Mouse (Mus musculus): ENCODE measurements around the gene Cfap126. TPM values are rescaled to one million over a fixed set of nuclear protein-coding genes. Genes with fewer than 3 reads are reported as not detected.

Cfap126 gene
- polyA plus RNA-seq, 1 experiment = 2.5 TPM

GRCm38 (mm10) chr1:171111781-171112575 is 1.7 kb upstream of the Cfap126 start:
- TF ChIP-seq CTCF (IDR thresholded peaks at IDR 0.05; ENCODE audit: borderline replicate concordance, insufficient read depth, low read length) (no peak), POLR2A (IDR thresholded peaks at IDR 0.05; ENCODE audit: low read depth, low read length) (no peak)
- H3K4me3 ChIP-seq (ENCODE audit: insufficient read depth, low read length) = peak overlapping the region; percentile 47
- no peaks in the 10 kb centered on the region for H3K4me1 ChIP-seq (ENCODE audit: control insufficient read depth, insufficient read depth, low read length)
- H3K27ac ChIP-seq (ENCODE audit: insufficient read depth, low read length) = peak overlapping the region; percentile 70

GRCm38 (mm10) chr1:171112986-171113385 is 732 bp upstream of the Cfap126 start:
- Histone ChIP-seq H3K27ac (ENCODE audit: insufficient read depth, low read length) (no peak overlapping the region; the same call in 1 of the 2 replicates), H3K4me3 (ENCODE audit: insufficient read depth, low read length) (no peak overlapping the region), H3K4me1 (ENCODE audit: control insufficient read depth, insufficient read depth, low read length) (no peaks in the 10 kb centered on the region)
- TF ChIP-seq CTCF (IDR thresholded peaks at IDR 0.05; ENCODE audit: borderline replicate concordance, insufficient read depth, low read length) = no peak
- no peak for TF ChIP-seq POLR2A (IDR thresholded peaks at IDR 0.05; ENCODE audit: low read depth, low read length)

GRCm38 (mm10) chr1:171116280-171116679 is 2.6 kb downstream of the Cfap126 start:
- Histone ChIP-seq H3K27ac (ENCODE audit: insufficient read depth, low read length) (no peak overlapping the region), H3K4me3 (ENCODE audit: insufficient read depth, low read length) (no peak overlapping the region), H3K4me1 (ENCODE audit: control insufficient read depth, insufficient read depth, low read length) (no peaks in the 10 kb centered on the region)
- no peak for TF ChIP-seq CTCF (IDR thresholded peaks at IDR 0.05; ENCODE audit: borderline replicate concordance, insufficient read depth, low read length)
- no peak for TF ChIP-seq POLR2A (IDR thresholded peaks at IDR 0.05; ENCODE audit: low read depth, low read length)

- Histone ChIP-seq H3K4me1 (ENCODE audit: control insufficient read depth, insufficient read depth, low read length) (no peaks in the 10 kb centered on the region), H3K4me3 (ENCODE audit: insufficient read depth, low read length) (no peak overlapping the region), H3K27ac (ENCODE audit: insufficient read depth, low read length) (no peak overlapping the region)
- TF ChIP-seq POLR2A (IDR thresholded peaks at IDR 0.05; ENCODE audit: low read depth, low read length) (no peak), CTCF (IDR thresholded peaks at IDR 0.05; ENCODE audit: borderline replicate concordance, insufficient read depth, low read length) (no peak)
Measured at GRCm38 (mm10) chr1:171118269-171118684, 4.6 kb downstream of the Cfap126 start.

GRCm38 (mm10) chr1:171118996-171119395 is 5.3 kb downstream of the Cfap126 start:
- no peak for TF ChIP-seq CTCF (IDR thresholded peaks at IDR 0.05; ENCODE audit: borderline replicate concordance, insufficient read depth, low read length)
- TF ChIP-seq POLR2A (IDR thresholded peaks at IDR 0.05; ENCODE audit: low read depth, low read length) = no peak

GRCm38 (mm10) chr1:171119405-171119804 is 5.7 kb downstream of the Cfap126 start:
- H3K27ac ChIP-seq (ENCODE audit: insufficient read depth, low read length) = no peak overlapping the region
- H3K4me1 ChIP-seq (ENCODE audit: control insufficient read depth, insufficient read depth, low read length) = no peaks in the 10 kb centered on the region
- no peak overlapping the region for H3K4me3 ChIP-seq (ENCODE audit: insufficient read depth, low read length)
- TF ChIP-seq POLR2A (IDR thresholded peaks at IDR 0.05; ENCODE audit: low read depth, low read length) (no peak), CTCF (IDR thresholded peaks at IDR 0.05; ENCODE audit: borderline replicate concordance, insufficient read depth, low read length) (no peak)

More at GRCm38 (mm10) chr1:171118996-171119395, 5.3 kb downstream of the Cfap126 start:
- Histone ChIP-seq H3K4me1 (ENCODE audit: control insufficient read depth, insufficient read depth, low read length) (no peaks in the 10 kb centered on the region), H3K27ac (ENCODE audit: insufficient read depth, low read length) (no peak overlapping the region), H3K4me3 (ENCODE audit: insufficient read depth, low read length) (no peak overlapping the region)

GRCm38 (mm10) chr1:171120893-171121292 is 7.2 kb downstream of the Cfap126 start:
- H3K4me1 ChIP-seq (ENCODE audit: control insufficient read depth, insufficient read depth, low read length) = no peaks in the 10 kb centered on the region
- H3K4me3 ChIP-seq (ENCODE audit: insufficient read depth, low read length) = no peak overlapping the region
- H3K27ac ChIP-seq (ENCODE audit: insufficient read depth, low read length) = no peak overlapping the region
- TF ChIP-seq CTCF (IDR thresholded peaks at IDR 0.05; ENCODE audit: borderline replicate concordance, insufficient read depth, low read length) (no peak), POLR2A (IDR thresholded peaks at IDR 0.05; ENCODE audit: low read depth, low read length) (no peak)

GRCm38 (mm10) chr1:171121839-171122238 is 8.1 kb downstream of the Cfap126 start:
- Histone ChIP-seq H3K27ac (ENCODE audit: insufficient read depth, low read length) (no peak overlapping the region), H3K4me3 (ENCODE audit: insufficient read depth, low read length) (no peak overlapping the region), H3K4me1 (ENCODE audit: control insufficient read depth, insufficient read depth, low read length) (no peaks in the 10 kb centered on the region)
- no peak for TF ChIP-seq CTCF (IDR thresholded peaks at IDR 0.05; ENCODE audit: borderline replicate concordance, insufficient read depth, low read length)
- no peak for TF ChIP-seq POLR2A (IDR thresholded peaks at IDR 0.05; ENCODE audit: low read depth, low read length)

- TF ChIP-seq POLR2A (IDR thresholded peaks at IDR 0.05; ENCODE audit: low read depth, low read length) (no peak), CTCF (IDR thresholded peaks at IDR 0.05; ENCODE audit: borderline replicate concordance, insufficient read depth, low read length) (no peak)
- Histone ChIP-seq H3K27ac (ENCODE audit: insufficient read depth, low read length) (no peak overlapping the region), H3K4me3 (ENCODE audit: insufficient read depth, low read length) (no peak overlapping the region), H3K4me1 (ENCODE audit: control insufficient read depth, insufficient read depth, low read length) (no peaks in the 10 kb centered on the region)
Measured at GRCm38 (mm10) chr1:171122932-171123331, 9.2 kb downstream of the Cfap126 start.

GRCm38 (mm10) chr1:171124398-171124797 is 10.7 kb downstream of the Cfap126 start:
- TF ChIP-seq CTCF (IDR thresholded peaks at IDR 0.05; ENCODE audit: borderline replicate concordance, insufficient read depth, low read length) (no peak), POLR2A (IDR thresholded peaks at IDR 0.05; ENCODE audit: low read depth, low read length) (no peak)
- no peaks in the 10 kb centered on the region for H3K4me1 ChIP-seq (ENCODE audit: control insufficient read depth, insufficient read depth, low read length)
- no peak overlapping the region for H3K27ac ChIP-seq (ENCODE audit: insufficient read depth, low read length)
- H3K4me3 ChIP-seq (ENCODE audit: insufficient read depth, low read length) = no peak overlapping the region
